Mouse (Mus musculus) adrenal gland, postnatal 14 days (tissue): Measurements from ENCODE around the gene Dusp5. TPM values are rescaled to one million over a fixed set of nuclear protein-coding genes. Genes with fewer than 3 reads are reported as not detected.
"Not testable (repeated sequence)": the region's sequence is repeated elsewhere in the genome, so short reads cannot be mapped to it uniquely, and the experiment has no call there.

Experiments
- DNase-seq: peaks from one replicate; pipeline ENCODE4 v3.0.0; 2021; ENCODE audit warnings: mixed read lengths
- total RNA-seq: library from RNA; stranded (reverse); gene quantifications from 2 replicates; pipeline ENCODE4 v1.2.3, GENCODE M21; 2021

Gene Dusp5
- total RNA-seq, 1 experiment from 2014 or later: 11.8 TPM

DNA sequence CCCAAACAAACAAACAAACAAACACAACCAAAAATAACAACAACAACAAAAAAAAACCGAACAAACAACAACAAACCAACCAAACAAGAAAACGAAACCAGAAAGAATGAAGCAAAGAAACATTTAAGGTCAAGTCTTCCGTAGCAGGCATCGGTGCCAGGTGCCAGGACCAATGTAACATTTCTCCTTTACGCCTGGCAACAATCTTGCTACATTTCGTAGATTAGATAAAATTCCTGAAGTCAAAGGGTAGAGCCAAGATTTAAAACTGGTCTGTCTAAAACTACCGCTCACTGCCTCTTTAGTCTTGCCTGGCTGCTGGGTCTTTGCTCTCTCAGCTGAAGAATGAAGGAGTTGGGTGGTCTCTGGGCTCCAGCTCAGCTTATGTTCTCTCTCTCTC lies 47.2 kb downstream of the Dusp5 start:
- DNase-seq: no peak

DNA sequence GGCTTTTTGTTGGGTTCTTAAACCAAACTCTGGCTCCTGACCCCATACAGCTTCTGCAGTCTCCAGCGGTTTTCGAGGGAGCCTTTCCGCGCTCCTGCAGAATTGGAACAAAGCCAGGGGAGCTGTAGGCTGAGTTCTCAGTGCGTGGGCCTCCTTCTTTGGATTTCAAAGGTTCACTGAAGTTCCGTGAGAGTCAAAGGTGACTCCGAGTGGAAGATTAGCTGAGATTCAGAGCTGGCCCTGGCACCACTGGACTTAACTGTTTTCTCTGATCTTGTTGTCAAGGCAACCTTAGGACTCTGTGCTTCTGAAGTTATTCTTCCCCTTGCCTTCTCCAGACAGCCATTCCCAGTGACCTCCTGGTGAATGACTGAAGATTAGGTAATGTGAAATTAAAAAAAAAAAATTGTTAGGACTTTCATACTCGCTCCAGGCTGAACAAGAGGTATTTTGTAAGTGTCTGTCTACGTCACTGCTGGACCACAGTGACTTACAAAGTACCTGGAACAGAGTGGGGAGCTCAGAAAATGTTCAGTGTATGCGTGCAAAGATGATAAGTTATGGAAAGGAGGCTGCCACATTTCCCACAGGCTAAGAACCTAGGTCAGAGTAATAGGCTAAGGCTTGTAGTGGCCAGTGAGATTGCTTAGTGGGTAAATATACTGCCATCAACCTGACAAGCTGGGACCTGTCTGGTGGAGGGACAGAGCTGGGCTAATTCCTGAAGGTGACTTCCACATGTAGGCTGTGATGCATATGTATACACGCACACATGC lies 48.3 kb downstream of the Dusp5 start:
- peak; percentile 33 for DNase-seq

GRCm38 (mm10) chr19:53578597-53579252 lies 49.8 kb downstream of the Dusp5 start:
- peak; percentile 81 for DNase-seq

DNA sequence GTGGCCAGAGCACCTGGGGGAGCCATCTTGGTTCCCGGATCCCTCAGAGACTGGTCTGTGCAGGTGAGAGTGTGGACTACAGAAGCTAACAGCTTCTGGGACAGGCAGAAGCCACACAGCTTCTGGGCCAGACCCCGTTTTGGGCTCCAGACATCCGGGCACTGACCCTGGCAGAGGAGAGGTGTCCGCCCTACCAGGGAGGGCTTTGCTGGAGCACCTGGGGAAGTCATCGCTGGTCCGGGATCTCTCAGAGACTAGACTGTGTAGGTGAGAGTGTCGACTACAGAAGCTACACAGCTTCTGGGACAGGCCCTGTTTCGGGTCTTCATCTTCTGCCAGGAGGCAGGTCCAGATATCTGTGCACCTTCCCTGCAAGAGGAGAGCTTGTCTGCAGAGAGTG lies 51.4 kb downstream of the Dusp5 start:
- not testable (repeated sequence) for DNase-seq

DNA sequence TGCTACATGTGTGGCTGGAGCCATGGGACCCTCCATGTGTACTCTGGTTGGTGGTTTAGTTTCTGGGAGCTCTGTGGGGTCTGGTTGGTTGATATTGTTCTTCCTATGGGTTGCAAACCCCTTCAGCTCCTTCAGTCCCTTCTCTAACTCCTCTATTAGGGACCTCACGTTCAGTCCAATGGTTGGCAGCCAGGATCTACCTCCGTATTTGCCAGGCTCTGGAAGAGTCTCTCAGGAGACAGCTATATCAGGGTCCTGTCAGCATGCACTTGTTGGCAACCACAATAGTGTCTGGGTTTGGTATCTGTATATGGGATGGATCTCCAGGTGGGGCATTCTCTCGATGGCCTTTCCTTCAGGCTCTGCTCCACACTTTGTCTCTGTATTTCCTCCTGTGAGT lies 58.8 kb downstream of the Dusp5 start:
- DNase-seq: not testable (repeated sequence)

GRCm38 (mm10) chr19:53588968-53589367 lies 60.1 kb downstream of the Dusp5 start, which contains the start of gene Nutf2-ps1:
Gene Nutf2-ps1, minus strand, starts transcription at chr19:53589068.
- DNase-seq: not testable (repeated sequence)

Other genes with a start within 250 kb of the Dusp5 start
- gene Mxi1, start 218.6 kb upstream of the Dusp5 start, total RNA-seq: 27.3 and 31.0 TPM in 2 replicates
- not detected in 2 replicates for gene Gm10197, start 157.3 kb upstream of the Dusp5 start, total RNA-seq
- gene Smndc1, start 138.5 kb upstream of the Dusp5 start, total RNA-seq: 43.0 and 44.7 TPM in 2 replicates
- 80.2 and 97.3 TPM in 2 replicates for gene Nutf2-ps1, start 60.0 kb downstream of the Dusp5 start, total RNA-seq
- 38.2 and 43.8 TPM in 2 replicates for gene Smc3, start 71.3 kb downstream of the Dusp5 start, total RNA-seq
- gene Rbm20, start 148.2 kb downstream of the Dusp5 start, total RNA-seq: 1.3 TPM in 2 replicates